In genomic region chr16:17233702-17234498, GRCm38 (mm10) we compare ENCODE assay signal across 8 mouse cellular contexts. TPM values are rescaled to one million over a fixed set of nuclear protein-coding genes. Genes with fewer than 3 reads are reported as not detected.
DNase-seq lines count a peak whose midpoint lies in the region; ATAC-seq and TF ChIP-seq lines count a peak whose summit lies in the region.

No protein-coding gene starts in this region.

- peak overlapping the region; percentile 85 for H3K4me3 ChIP-seq in gastrocnemius, adult 2 months
- peak overlapping the region; percentile 94 for H3K4me3 ChIP-seq in intestine, embryonic 14.5 days (ENCODE audit: low read depth, low read length)
- peak overlapping the region; percentile 92 for H3K4me3 ChIP-seq in limb, embryonic 11.5 days (ENCODE audit: low read depth, low read length)
- H3K4me3 ChIP-seq in midbrain, embryonic 10.5 days = peak overlapping the region; percentile 92
- peak overlapping the region; percentile 86 for H3K4me3 ChIP-seq in stomach, embryonic 16.5 days (replicated peaks; ENCODE audit: low read length)

- no peak for TF ChIP-seq CTCF in gastrocnemius, adult 2 months (IDR thresholded peaks at IDR 0.05)

- no peaks in the 10 kb centered on the region for H3K9me3 ChIP-seq in intestine, embryonic 14.5 days (ENCODE audit: control insufficient read depth, low read length)
- H3K9me3 ChIP-seq in limb, embryonic 11.5 days (ENCODE audit: control insufficient read depth, low read length) = no peaks in the 10 kb centered on the region; the same call in 1 of the 2 replicates
- peaks cover 8% of the 10 kb centered on the region; the same call in 1 of the 2 replicates for H3K9me3 ChIP-seq in midbrain, embryonic 10.5 days (replicated peaks)
- H3K9me3 ChIP-seq in stomach, embryonic 16.5 days (replicated peaks; ENCODE audit: control insufficient read depth, low read length) = 0 out of 2 replicates have a peak, but pooled peaks cover 4% of the 10 kb centered on the region

- peak overlapping the region; percentile 76 for H3K4me2 ChIP-seq in intestine, embryonic 14.5 days (ENCODE audit: low read length)
- H3K4me2 ChIP-seq in limb, embryonic 11.5 days (ENCODE audit: low read depth, severe bottlenecking) = peak overlapping the region; percentile 90
- H3K4me2 ChIP-seq in stomach, embryonic 16.5 days (ENCODE audit: low read depth, low read length) = peak overlapping the region; percentile 94

- no peaks in the 10 kb centered on the region for H3K36me3 ChIP-seq in intestine, embryonic 14.5 days (ENCODE audit: control insufficient read depth, insufficient read depth, low read length)
- H3K36me3 ChIP-seq in limb, embryonic 11.5 days (ENCODE audit: control insufficient read depth, insufficient read depth, low read length) = 0 out of 2 replicates have a peak, but pooled peaks cover 2% of the 10 kb centered on the region
- no peaks in the 10 kb centered on the region for H3K36me3 ChIP-seq in midbrain, embryonic 10.5 days
- no peaks in the 10 kb centered on the region for H3K36me3 ChIP-seq in stomach, embryonic 16.5 days (ENCODE audit: control insufficient read depth, insufficient read depth, low read length)

- intact Hi-C loops in gastrocnemius, adult 2 months (cut with DNase I) = loop anchor here (1.0 kb wide), 1 partner anchor 42 kb away; the partner anchor contains the start of gene Tmem191c

- under 1% methylated on average over 62 of the region's 62 CpGs for WGBS in intestine, embryonic 14.5 days
- WGBS in limb, embryonic 11.5 days = 0% methylated on average over 54 of the region's 62 CpGs
- WGBS in midbrain, embryonic 10.5 days = under 1% methylated on average over 62 of the region's 62 CpGs
- under 1% methylated on average over 60 of the region's 62 CpGs for WGBS in stomach, embryonic 16.5 days

- H3K9ac ChIP-seq in intestine, embryonic 14.5 days (ENCODE audit: low read length) = peak overlapping the region; percentile 95
- H3K9ac ChIP-seq in limb, embryonic 11.5 days (ENCODE audit: low read length) = peak overlapping the region; percentile 92
- peak overlapping the region; percentile 95 for H3K9ac ChIP-seq in stomach, embryonic 16.5 days (ENCODE audit: low read length)

- DNase-seq in right cerebral cortex, adult 18-20 months = peak; percentile 25
- no peak for DNase-seq in right cerebral cortex, postnatal 36 days (ENCODE audit: low spot score in 2 of 2)
- DNase-seq in cerebellum, adult 9-10 months = peak; percentile 39
- no peak for DNase-seq in gastrocnemius, adult 2 months
- peak; percentile 88 for DNase-seq in intestine, embryonic 14.5 days (ENCODE audit: low spot score)
- peak; percentile 79 for DNase-seq in limb, embryonic 11.5 days (ENCODE audit: low spot score)
- peak; percentile 81 for DNase-seq in midbrain, embryonic 10.5 days (ENCODE audit: low spot score)

- peaks cover 33% of the 10 kb centered on the region for H3K4me1 ChIP-seq in intestine, embryonic 14.5 days (replicated peaks; ENCODE audit: control insufficient read depth, insufficient read depth, low read length)
- peaks cover 15% of the 10 kb centered on the region for H3K4me1 ChIP-seq in limb, embryonic 11.5 days (ENCODE audit: control insufficient read depth, insufficient read depth, low read length)
- peaks cover 52% of the 10 kb centered on the region for H3K4me1 ChIP-seq in midbrain, embryonic 10.5 days
- H3K4me1 ChIP-seq in stomach, embryonic 16.5 days (ENCODE audit: control insufficient read depth, insufficient read depth, low read length) = peaks cover 28% of the 10 kb centered on the region

- peak overlapping the region; percentile 94 for H3K27ac ChIP-seq in gastrocnemius, adult 2 months
- peak overlapping the region; percentile 91 for H3K27ac ChIP-seq in intestine, embryonic 14.5 days (ENCODE audit: low read depth)
- peak overlapping the region; percentile 82 for H3K27ac ChIP-seq in limb, embryonic 11.5 days (replicated peaks; ENCODE audit: low read depth, low read length)
- H3K27ac ChIP-seq in midbrain, embryonic 10.5 days (replicated peaks) = peak overlapping the region; percentile 99
- H3K27ac ChIP-seq in stomach, embryonic 16.5 days (ENCODE audit: low read length) = peak overlapping the region; percentile 92

- no peak; the same call in none of the 2 replicates for ATAC-seq in intestine, embryonic 14.5 days (replicated peaks; ENCODE audit: low FRiP score, low TSS enrichment, low read depth)
- peak; percentile 56 for ATAC-seq in limb, embryonic 11.5 days (ENCODE audit: insufficient number of reproducible peaks, low FRiP score, low TSS enrichment, low read depth)
- ATAC-seq in stomach, embryonic 16.5 days (ENCODE audit: insufficient read depth, low FRiP score) = peak; percentile 59

- H3K27me3 ChIP-seq in intestine, embryonic 14.5 days (replicated peaks; ENCODE audit: control insufficient read depth, insufficient read depth, low read length) = no peaks in the 10 kb centered on the region
- H3K27me3 ChIP-seq in limb, embryonic 11.5 days (ENCODE audit: control insufficient read depth, insufficient read depth, low read length) = no peaks in the 10 kb centered on the region
- 0 out of 2 replicates have a peak, but pooled peaks cover 8% of the 10 kb centered on the region for H3K27me3 ChIP-seq in midbrain, embryonic 10.5 days (ENCODE audit: low read depth, poor library complexity, severe bottlenecking)
- no peaks in the 10 kb centered on the region for H3K27me3 ChIP-seq in stomach, embryonic 16.5 days (ENCODE audit: control insufficient read depth, insufficient read depth, low read length)

RNA-seq across cellular contexts. Expression of gene Hic2, which starts 0.5 kb away (rescaled TPM):
- total RNA-seq in gastrocnemius, adult 2 months (2021) = 1 to 10 TPM; 1.1 to 1.8 TPM
- polyA plus RNA-seq in intestine, embryonic 14.5 days (2014; fragmentation: Nextera tagmentation; extraction: Ambion mirVana) = 5.0 and 5.3 TPM in 2 replicates
- polyA plus RNA-seq in limb, embryonic 11.5 days (2014; fragmentation: Nextera tagmentation; extraction: Ambion mirVana) = 9.8 and 10.6 TPM in 2 replicates
- 17.3 and 19.3 TPM in 2 replicates for polyA plus RNA-seq in midbrain, embryonic 10.5 days (2016; fragmentation: Nextera tagmentation; extraction: Ambion mirVana)
- polyA plus RNA-seq in stomach, embryonic 16.5 days (2015; fragmentation: Nextera tagmentation; extraction: Ambion mirVana) = 4.5 and 4.9 TPM in 2 replicates

RNA-seq across cellular contexts. Expression of gene Rimbp3, which starts 25.5 kb away (rescaled TPM):
- total RNA-seq in gastrocnemius, adult 2 months (2021) = under 1 TPM in 1 of 2 experiments, not detected in 1; 0.05 TPM
- 0.50 and 0.60 TPM in 2 replicates for polyA plus RNA-seq in intestine, embryonic 14.5 days (2014; fragmentation: Nextera tagmentation; extraction: Ambion mirVana)
- polyA plus RNA-seq in limb, embryonic 11.5 days (2014; fragmentation: Nextera tagmentation; extraction: Ambion mirVana) = 0.37 and 0.44 TPM in 2 replicates
- polyA plus RNA-seq in midbrain, embryonic 10.5 days (2016; fragmentation: Nextera tagmentation; extraction: Ambion mirVana) = 1.4 and 2.2 TPM in 2 replicates
- polyA plus RNA-seq in stomach, embryonic 16.5 days (2015; fragmentation: Nextera tagmentation; extraction: Ambion mirVana) = 0.44 and 0.57 TPM in 2 replicates

RNA-seq across cellular contexts. Expression of gene Ube2l3, which starts 31.5 kb away (rescaled TPM):
- total RNA-seq in gastrocnemius, adult 2 months (2021) = 100 to 1,000 TPM; 143 to 150 TPM
- 341 and 345 TPM in 2 replicates for polyA plus RNA-seq in intestine, embryonic 14.5 days (2014; fragmentation: Nextera tagmentation; extraction: Ambion mirVana)
- 430 and 433 TPM in 2 replicates for polyA plus RNA-seq in limb, embryonic 11.5 days (2014; fragmentation: Nextera tagmentation; extraction: Ambion mirVana)
- 412 and 424 TPM in 2 replicates for polyA plus RNA-seq in midbrain, embryonic 10.5 days (2016; fragmentation: Nextera tagmentation; extraction: Ambion mirVana)
- 320 and 331 TPM in 2 replicates for polyA plus RNA-seq in stomach, embryonic 16.5 days (2015; fragmentation: Nextera tagmentation; extraction: Ambion mirVana)

RNA-seq across cellular contexts. Expression of gene Tmem191c, which starts 42.0 kb away (rescaled TPM):
- total RNA-seq in gastrocnemius, adult 2 months (2021) = 1 to 10 TPM in 1 of 2 experiments, under 1 TPM in 1; 0.92 to 1.7 TPM
- 9.0 and 10.8 TPM in 2 replicates for polyA plus RNA-seq in intestine, embryonic 14.5 days (2014; fragmentation: Nextera tagmentation; extraction: Ambion mirVana)
- polyA plus RNA-seq in limb, embryonic 11.5 days (2014; fragmentation: Nextera tagmentation; extraction: Ambion mirVana) = 4.5 and 7.6 TPM in 2 replicates
- 9.9 and 11.7 TPM in 2 replicates for polyA plus RNA-seq in midbrain, embryonic 10.5 days (2016; fragmentation: Nextera tagmentation; extraction: Ambion mirVana)
- 13.4 and 16.3 TPM in 2 replicates for polyA plus RNA-seq in stomach, embryonic 16.5 days (2015; fragmentation: Nextera tagmentation; extraction: Ambion mirVana)

Comparison
In these comparisons a context has a peak if more than half of its experiments do, and no peak if none do; other contexts are left out.
1. DNase-seq: peak in right cerebral cortex, adult 18-20 months (single experiment), cerebellum, adult 9-10 months (single experiment), intestine, embryonic 14.5 days (single experiment), limb, embryonic 11.5 days (single experiment) and midbrain, embryonic 10.5 days (single experiment); none in right cerebral cortex, postnatal 36 days (0 of 2) and gastrocnemius, adult 2 months (single experiment).
2. Peak in every context shown above with its lines, with median percentiles within 50 percentile points of each other: H3K27ac ChIP-seq, H3K4me3 ChIP-seq, H3K4me2 ChIP-seq and H3K9ac ChIP-seq.